Mouse (Mus musculus) right cerebral cortex, postnatal 25 days (tissue): ENCODE measurements around the gene Zfand4.
"Not testable (repeated sequence)": the region's sequence is repeated elsewhere in the genome, so short reads cannot be mapped to it uniquely, and the experiment has no call there.

ENCODE experiments used
- DNase-seq: peaks from one replicate; pipeline ENCODE4 v3.0.0; 2022

The Zfand4 gene

DNA sequence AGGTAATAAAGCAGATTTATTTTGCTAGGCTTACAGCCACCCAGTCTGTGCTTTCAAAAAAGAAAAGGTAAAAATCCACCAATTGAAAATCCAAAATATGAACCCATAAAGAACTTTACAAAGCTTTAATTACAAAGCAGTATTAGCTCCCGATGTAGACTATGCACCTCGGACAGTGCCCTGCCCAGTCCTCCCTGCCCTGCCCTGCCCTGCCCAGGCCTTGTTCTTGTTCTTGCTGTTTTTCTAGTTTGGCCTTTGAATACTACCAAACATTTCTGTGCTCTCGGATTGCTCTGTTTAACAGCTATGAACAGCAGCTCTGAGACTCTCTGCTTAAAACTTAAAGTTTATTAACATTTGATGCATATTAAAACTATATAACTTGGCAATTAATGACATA lies 62.6 kb downstream of the Zfand4 start:
- DNase-seq = no peak

DNA sequence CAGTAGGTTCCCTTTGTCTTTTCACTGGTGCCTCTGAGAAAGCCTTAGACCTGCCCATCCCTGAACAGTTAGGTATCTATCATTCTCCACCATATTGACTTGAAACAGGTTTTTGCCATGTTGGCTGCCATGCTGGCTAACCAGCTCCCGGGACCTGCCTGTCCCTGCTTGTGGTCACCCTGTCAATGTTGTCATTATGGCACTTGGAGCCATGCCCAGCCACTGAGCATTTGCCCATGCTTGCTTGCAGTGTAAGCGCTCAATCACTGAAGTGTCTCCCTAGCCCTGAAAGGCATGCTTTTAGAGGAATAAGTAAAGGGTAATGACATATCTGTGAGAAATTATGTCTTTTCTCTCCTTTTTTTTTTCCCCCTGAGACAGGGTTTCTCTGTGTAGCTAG lies 67.4 kb downstream of the Zfand4 start:
- no peak for DNase-seq

DNA sequence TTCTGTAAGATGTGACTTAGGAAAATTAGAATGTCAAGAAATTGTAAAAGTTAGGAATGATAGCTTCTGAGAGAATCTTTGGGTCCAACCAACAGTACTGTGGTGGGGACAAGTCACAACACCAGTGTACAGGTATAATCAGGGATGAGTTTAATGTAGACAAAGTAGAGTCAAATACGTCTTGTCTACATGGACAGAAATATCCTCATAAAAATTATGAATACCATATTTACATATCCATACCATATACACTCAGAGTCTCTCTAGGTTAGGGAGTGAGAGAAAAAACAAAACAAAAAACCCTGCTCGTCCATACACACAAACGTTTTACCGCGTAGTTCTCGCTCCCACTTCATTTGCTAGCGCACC lies 73.4 kb downstream of the Zfand4 start:
- no peak for DNase-seq

DNA sequence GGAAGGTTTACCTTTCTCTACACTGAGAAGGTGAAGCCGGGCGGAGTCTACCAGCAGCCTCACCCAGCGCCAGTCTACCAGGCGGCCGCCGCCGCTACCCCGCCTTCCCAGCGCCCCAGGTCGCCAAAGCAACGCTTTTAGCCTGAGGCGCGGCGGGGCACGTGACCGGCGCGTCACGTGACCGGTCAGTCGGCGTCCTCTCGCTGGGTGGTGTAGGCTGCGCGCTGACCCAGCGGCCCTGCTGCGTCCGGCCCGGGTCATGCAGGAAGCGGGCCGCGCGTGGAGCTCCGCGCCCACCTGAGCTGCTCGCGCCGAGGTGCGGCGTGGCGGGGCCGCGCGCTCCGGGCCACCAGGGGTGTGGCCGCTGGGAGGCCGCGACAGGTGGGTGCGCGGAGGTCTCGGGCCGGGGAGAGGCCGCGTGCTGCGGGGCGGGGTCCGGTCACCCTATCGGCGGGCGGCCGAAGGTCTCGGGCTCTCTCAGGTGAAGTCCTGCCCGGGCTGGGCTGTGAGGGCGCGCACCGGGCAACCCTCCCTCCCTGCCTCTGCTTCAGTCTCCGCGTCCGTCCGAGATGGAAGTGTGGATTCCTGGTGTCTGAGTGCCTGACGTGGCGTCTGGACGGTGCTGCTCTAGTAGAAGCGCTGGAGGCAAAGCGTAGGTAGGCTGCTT lies 73.9 kb downstream of the Zfand4 start, which contains the start of gene March8:
Gene March8 (plus strand): TSS at position 190 of the 667 bp plus-strand sequence.
- DNase-seq = peak; percentile 87

DNA sequence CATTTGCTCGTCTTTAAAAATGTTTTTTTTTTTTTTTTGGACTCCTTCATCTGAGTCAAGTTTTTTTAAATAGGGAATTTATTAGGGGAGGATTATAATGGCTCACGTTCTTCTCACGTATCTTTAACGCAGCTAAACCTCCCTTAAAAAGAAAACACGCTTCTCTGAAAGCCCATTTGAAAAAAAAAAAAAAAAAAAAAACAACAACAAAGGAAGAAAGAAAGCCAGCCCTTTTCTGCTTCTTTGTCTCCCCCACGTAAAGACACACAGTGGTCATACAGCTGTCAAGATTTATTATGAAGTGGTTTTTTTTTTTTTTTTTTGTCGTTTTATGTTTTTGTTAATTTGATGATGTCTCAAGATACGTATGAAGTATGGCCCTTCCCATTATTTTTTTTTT lies 74.5 kb downstream of the Zfand4 start:
- DNase-seq = no peak

DNA sequence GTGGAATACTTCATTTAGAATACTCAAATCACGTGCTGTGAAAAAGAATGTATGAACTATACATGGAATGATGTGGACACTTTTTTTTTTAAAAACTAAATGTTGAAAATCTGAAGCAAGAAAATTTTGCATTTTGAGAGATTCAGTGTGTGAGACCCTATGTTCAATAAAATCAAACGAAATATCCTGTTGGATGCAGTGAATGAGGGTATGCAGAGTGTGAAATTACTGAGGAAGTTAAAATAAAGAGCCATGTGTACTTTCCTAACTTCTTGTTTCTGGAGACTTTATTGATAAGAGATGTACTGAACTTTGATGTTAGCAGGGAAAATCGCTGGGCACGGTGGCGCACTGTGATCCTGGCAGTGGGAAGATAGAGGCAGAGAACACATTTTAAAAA lies 75.1 kb downstream of the Zfand4 start:
- DNase-seq = no peak

DNA sequence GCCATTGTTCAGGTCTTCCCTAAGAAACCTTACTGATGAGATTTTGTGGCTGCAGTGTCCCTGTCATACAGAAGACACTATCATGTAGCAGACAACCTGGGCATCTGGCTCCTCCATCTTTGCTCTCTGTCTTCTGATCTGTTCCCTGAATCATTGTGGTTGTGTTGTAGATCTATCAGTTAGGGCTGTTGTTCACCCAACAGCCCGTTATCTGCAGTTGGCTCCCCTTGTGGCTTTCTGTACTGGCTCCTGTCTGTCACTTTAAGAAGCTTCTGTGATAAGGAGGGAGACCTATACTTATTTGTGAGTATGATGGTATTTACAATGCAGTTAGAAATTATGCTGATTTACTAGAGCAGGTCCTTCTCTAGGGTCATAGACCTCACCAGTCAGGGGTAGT lies 76.5 kb downstream of the Zfand4 start:
- DNase-seq = no peak

DNA sequence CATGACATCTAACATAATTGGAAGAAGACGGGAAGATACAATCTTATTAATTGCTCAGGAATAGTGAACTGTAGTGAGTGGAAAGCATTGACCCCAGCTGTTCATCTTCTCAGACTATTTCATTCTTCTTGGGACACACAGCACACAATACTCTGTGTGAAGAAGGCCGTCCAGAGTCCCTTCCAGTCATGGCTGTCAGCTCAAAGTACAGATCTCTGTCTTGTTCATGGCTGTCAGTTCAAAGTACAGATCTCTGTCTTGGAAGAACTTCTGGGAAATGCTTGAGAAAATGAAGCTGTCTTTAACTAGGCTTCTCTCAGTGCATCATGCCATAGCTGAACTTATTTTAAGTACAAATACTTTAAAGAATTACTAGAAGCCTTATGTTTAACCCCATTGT lies 83.9 kb downstream of the Zfand4 start:
- no peak for DNase-seq

DNA sequence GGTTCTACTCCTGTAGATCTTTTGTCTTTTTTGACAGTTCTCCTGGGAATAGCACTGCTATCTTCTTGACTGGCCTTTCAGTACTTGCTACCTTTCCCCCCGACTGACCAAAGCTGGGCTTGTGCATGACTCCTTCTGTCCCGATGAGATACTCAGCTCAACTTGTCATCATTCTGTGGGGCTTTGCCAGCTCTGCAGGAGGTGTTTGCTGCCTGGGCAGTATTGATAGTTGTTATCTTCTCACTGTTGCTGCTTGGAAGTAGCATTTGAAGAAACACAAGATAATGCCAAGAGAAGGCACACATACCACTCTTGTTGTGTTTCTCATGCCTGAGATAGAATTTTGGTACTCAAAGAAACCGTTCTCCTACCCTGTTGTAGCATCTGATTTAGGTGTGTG lies 86.0 kb downstream of the Zfand4 start:
- no peak for DNase-seq

DNA sequence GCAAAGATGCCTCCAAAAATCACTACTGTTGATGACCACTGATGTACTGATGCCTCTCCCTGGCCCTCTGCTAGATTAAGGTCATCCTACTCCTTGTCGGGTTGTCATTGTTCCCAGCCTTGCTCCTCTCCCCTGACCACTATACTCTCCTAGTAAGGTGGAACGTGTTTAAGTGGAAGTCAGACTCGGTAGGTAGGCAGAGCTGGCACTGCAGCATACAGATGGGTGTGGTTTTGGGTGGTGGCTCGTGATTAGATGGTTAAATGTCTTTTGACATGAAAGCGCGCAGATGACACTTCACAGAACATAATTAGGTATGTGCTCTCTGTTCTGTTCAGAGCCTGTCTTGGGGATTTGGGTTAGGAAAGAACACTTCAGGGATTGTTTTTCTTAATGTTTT lies 86.6 kb downstream of the Zfand4 start:
- DNase-seq = no peak

DNA sequence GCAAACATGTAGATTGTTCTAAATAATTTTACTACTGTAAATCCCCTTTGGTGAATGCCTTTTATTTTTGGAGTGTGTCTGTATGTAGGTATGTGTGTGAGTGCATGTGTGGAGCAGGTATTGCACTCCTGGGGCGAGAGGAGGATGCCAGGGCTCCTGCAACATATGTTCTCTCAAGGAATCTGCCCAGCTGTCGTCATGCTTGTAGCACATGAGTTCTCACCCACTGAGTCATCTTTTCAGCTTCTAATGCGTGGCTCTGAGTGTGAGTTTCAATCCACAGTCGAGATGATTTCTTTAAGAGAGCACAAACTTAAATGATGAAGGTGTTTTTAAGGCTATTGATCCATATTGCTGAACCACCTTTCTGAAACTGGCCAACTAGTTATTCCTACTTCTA lies 87.5 kb downstream of the Zfand4 start:
- no peak for DNase-seq

DNA sequence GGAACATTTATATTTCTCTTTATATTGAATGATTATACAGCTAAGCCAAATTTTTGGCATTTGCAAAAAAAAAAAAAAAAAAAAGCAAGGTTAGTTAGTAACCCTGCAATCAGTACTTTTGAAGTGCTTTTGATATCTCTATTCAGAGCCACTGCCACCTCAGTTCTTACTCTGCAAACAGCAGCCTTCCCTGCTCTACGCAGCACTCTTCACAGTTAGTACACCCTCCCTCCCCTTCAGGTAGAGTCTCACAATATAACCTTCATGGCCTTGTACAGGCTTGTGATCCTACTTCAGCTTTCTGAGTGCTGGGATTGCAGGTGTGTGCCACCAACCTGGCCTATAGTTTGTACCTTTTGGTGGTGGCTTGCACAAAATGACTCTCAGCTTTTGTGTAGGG lies 89.4 kb downstream of the Zfand4 start:
- no peak for DNase-seq

DNA sequence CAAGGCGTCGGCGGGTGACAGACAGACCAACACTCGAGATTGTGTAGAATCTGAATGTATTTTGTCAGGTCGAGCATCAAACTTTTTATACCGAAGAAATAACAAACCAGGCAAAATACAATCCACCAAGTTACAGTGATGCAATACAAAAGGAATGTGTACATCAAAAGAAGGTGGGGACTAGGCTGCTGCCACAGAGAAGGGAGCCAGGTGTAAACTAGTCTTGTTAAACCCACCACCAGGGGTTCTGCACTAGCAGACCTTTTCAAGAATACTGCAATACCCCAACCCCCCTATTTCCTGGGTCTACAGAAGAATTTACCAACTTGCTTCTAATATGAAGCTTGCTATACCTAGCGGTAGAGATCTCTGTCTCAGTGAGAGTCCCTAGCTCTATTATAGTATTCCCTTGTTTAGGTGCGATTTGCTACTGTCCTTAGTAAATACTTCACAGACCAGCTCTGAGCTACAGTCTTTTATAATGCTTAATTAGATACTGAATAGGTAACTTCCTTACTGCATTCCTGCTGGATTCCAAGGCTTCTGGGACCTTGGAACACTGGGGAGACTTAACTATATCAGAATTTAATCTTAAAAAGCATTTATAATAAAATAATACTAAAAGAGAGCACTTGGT lies 92.4 kb downstream of the Zfand4 start:
- DNase-seq = not testable (repeated sequence)

DNA sequence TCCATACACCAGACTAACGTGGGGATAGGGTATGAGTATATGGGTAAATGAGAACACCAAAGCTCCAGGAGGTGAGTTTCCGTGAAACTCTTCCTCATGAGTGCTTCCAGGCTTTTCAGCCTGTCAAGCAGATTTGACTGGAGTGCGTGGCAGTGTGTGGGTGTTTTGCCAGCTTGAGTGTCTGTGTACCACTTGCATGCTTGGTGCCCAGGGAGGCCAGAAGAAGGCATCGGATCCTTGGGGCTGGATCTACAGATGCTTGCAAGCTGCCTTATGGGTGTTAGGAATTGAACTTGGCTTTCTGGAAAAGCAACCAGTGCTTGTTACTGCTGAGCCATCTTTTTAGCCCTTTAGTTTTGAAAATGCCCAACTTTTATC lies 92.9 kb downstream of the Zfand4 start:
- no peak for DNase-seq

DNA sequence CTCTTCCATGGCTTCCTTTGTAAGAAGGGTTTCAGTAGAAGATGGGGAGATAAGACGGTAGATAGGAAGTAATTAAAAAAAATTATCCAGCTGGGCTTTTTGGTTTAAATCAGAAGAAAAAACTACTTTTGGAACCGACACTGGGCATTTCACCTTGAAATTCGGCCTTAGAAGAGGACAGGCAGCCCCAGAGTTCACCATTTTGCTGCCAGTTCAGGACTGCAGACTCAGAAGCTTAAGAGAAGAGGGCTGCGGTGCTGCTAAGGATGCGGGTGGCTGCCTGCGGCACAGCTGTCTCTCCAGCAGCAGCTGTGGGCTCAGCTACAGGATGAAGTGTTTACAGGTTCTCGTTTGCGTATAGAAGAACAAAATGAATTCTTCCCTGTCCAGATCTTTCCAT lies 94.0 kb downstream of the Zfand4 start:
- no peak for DNase-seq

DNA sequence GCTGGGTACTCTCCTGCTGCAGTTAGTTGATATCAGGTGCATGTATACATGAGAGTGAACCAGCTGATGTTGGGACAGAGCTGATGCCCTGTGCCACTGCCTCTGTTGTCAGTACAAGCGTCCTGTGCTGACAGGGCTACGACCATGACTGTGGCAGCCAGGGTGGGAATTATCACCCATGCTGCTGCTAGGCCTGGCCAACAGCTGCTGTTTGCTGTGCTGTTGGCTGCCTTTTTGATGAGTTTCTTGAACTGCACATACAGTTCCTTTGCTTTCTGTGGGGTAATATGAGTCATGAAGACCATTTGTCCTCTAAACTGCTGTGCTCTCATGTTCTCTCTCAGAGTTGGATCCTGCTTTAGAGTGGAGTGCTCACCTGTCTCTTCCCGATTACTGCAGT lies 95.2 kb downstream of the Zfand4 start:
- DNase-seq = no peak

DNA sequence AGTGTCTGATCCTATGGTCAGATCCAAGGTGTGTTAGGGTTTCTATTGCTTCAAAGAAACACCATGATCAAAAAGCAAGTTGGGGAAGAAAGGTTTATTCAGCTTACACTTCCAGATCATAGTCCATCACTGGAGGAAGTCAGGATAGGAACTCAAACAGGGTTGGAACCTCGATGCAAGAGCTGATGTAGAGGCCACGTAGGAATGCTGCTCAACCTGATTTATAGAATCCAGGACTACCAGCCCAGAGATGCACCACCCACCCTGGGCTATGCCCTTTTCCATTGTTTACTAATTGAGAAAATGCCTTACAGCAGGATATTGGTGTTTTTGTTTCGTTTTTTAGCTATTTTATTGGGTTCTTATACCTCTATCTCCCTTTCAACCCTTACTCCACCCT lies 97.4 kb downstream of the Zfand4 start:
- no peak for DNase-seq

DNA sequence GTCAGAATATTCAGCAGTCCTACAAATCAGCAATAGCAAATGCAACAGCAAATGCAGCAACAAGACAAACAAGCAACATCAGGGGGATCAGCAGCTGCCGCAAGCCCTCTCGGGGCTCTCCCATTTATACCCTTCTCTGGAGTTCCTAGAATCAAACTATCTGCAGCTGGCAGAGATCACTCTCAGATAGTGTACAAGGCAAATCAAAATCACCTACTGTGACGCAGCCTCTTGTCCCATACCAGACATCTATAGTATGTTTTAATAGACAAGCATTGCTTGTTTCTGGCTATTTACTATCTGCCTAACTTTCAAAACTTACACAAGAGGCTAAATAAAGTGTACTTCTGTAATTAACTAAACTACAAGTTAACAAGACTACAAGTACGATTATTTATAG lies 98.0 kb downstream of the Zfand4 start:
- DNase-seq = no peak

DNA sequence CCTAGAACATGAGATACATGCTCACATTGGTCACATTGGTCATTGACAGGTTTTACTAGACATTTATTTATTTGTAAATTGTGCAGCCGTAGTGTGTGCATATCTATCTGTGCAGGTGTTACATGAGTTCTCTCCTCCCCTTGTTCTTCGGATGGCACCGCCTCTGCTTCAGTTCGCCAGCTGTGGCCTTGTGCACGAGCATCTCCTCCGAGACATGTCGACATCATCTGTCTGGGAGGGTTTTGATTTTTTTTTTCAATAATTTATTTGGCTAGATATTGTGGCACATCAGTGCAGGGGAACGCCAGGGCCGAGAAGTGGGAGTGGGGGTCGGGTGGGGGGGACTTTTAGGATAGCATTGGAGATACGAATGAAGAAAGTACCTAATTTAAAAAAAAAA lies 103.9 kb downstream of the Zfand4 start:
- no peak for DNase-seq

DNA sequence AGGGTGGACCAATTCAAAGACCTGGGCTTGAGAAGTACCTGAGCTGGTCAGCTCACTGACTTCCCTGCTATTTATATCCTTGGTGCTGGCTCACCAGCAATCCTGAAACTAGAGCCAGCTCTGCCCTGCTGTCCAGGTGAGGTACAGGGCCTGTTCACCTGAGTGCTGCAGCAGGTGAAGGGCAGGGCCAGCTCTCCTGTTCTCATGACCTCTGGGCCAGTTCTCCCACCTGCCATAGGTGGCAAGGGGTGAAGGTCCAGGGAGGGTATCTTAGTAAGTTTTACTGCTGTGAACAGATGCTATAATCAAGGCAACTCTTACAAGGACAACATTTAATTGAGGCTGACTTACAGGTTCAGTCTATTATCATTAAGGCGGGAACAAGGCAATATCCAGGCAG lies 105.8 kb downstream of the Zfand4 start:
- DNase-seq = no peak

DNA sequence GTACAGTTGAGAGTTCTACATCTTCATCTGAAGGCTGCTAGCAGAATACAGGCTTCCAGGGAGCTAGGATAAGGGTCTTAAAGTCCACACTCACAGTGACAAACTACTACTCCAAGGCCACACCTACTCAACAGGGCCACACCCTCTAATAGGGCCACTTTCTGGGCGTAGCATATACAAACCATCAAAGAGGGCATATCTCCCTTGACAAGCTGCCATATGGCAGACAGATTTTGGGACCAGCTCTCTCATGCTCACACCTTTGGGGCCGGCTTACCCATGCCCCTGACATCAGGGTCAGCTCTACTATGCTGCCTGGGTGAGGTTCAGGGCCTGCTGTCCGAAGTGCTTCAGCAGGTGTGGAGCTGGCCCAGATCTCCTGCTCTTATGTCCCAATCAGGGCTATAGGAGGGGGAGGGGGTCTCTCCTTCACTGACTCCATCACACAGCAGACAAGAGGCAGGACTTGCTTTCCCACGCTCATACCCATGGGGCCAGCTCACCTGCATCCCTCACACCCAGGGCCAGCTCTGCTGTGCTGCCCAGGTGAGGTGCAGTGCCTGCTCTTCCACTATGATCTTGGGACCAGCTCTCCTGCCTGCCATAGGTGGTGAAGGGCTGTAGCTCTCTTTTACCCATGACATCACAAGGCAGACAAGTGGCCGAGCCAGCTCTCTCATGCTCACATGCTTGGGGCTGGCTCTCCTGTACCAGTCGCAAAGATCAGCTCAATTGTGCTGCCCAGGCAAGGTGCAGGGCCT lies 106.4 kb downstream of the Zfand4 start:
- DNase-seq = no peak

DNA sequence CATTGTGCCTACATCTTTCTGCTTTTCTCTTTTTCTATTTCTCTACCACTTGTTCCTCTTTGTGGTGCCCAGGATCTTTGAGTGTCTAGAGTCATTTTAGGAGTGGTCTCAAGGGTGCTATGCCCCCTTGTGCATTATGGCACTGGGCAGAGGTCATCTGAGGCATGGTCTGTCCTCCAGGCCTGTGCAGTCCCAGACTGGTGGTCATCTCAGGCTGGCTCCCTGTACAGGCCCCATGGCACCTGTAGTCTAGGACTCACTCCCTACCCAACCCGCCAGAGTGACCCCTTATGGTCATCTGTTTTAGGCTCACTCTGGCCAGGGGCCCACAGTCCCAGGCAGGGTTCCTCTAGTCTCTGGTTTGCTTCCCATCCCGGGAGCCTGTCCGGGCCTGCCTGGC lies 107.5 kb downstream of the Zfand4 start:
- no peak for DNase-seq

DNA sequence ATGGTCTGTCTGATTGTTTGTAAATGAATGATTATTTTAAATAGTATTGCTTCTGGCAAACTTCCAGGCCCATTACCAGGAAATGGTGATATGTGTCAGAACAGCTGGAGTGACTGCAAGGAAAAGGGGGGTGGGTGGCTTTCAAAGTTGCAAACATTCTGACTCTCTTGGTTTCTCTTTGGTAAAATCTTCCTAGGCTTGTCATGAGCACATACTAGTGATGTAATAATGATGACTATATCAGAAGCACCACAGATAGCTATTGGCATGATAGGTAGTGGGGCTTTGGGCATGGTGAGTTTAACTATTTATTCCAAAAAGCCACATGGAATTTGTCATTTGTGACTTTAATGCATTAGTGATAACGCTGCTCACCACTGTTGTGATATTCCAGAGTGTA lies 110.1 kb downstream of the Zfand4 start:
- DNase-seq = no peak

DNA sequence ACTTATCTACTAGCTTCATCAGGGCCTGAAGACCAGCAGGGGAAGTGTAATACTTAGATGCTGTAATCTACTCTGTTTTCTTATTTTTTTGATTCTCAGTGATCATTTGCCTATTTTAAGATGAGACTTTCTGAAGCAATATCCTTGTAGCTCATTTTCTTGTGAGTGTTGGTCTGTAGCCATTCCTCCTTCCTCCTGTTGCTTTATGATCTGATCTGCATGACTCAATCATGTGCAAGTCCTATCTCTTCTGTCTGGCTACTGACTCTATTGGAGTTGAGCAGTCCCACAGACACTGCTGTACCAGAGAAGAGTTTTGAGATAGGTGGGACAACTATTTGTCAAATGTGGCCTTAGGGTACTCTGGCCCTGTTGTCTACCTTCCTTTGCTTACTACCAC lies 110.6 kb downstream of the Zfand4 start:
- no peak for DNase-seq

DNA sequence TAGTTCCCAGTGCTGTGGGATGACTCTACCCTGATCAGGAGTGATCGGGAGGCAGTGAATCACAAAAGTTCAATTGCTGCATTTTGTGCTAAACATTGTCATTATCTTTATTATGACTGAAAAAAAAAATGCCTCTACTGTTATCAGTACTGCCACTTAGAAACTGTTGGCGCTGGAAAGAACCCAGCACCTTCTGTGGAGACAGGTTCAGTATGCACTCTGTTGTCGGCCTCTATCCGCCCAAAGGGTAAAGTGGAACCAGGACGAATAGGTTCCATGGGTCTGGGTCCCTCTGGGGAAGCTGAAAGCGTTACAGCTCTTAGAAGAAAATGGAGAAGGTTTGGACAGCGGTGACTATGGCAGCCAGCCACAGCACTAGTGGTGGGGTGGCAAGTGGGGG lies 114.9 kb downstream of the Zfand4 start:
- no peak for DNase-seq
